Mouse (Mus musculus) lung, embryonic 16.5 days (tissue): ENCODE measurements around the gene Degs1. TPM values are rescaled to one million over a fixed set of nuclear protein-coding genes. Genes with fewer than 3 reads are reported as not detected.

Experiments used
- ATAC-seq: fragments of 200-750 bp; cut with Nextera tagmentation; 2 replicates; pipeline ENCODE4 v1.8.0; 2017; ENCODE audit warnings: low read depth, mild to moderate bottlenecking, moderate library complexity
- H3K27ac ChIP-seq: fragments of 300-500 bp; sonication (generic); 2 replicates; pipeline ENCODE4 v1.5.1; 2014; ENCODE audit warnings: mild to moderate bottlenecking, control low read depth, low read length
- H3K27me3 ChIP-seq: fragments of 300-500 bp; sonication (generic); 2 replicates; pipeline ENCODE4 v1.6.1; 2014; ENCODE audit warnings: low read depth, low read length, mixed read lengths; ENCODE audit not compliant: control insufficient read depth, insufficient read depth
- H3K36me3 ChIP-seq: fragments of 300-500 bp; sonication (generic); 2 replicates; pipeline ENCODE4 v1.6.1; 2014; ENCODE audit warnings: low read length; ENCODE audit not compliant: control insufficient read depth, insufficient read depth
- H3K4me1 ChIP-seq: fragments of 300-500 bp; sonication (generic); replicated peaks from 2 replicates; pipeline ENCODE4 v1.6.1; 2014; ENCODE audit warnings: low read length, mixed read lengths; ENCODE audit not compliant: control insufficient read depth, insufficient read depth
- H3K4me2 ChIP-seq: fragments of 300-500 bp; sonication (generic); 2 replicates; pipeline ENCODE4 v1.6.1; 2014; ENCODE audit warnings: low read depth, low read length, control low read depth
- H3K4me3 ChIP-seq: fragments of 300-500 bp; sonication (generic); 2 replicates; pipeline ENCODE4 v1.5.1; 2014; ENCODE audit warnings: mild to moderate bottlenecking, low read length, control low read depth
- H3K9ac ChIP-seq: fragments of 300-500 bp; sonication (generic); 2 replicates; pipeline ENCODE4 v1.6.1; 2014; ENCODE audit warnings: low read length, control low read depth
- H3K9me3 ChIP-seq: fragments of 300-500 bp; sonication (generic); 2 replicates; pipeline ENCODE4 v1.6.1; 2016; ENCODE audit warnings: low read length; ENCODE audit not compliant: control insufficient read depth
- WGBS: fragments of 180-500 bp; shearing (Covaris S2); extraction: QIAGEN DNeasy Blood & Tissue Kit; methylation state at CpG from one replicate; pipeline ENCODE4 v1.1.7; 2014; 5-methylcytosine and 5-hydroxymethylcytosine counted together
- polyA plus RNA-seq: library from polyadenylated mRNA; unstranded; fragments of >200 nt; fragmentation: Nextera tagmentation; extraction: Ambion mirVana; gene quantifications from 2 replicates; pipeline ENCODE4 v1.2.1, GENCODE M21; 2015

Gene Degs1
- polyA plus RNA-seq, 1 experiment from 2014 or later, result 137 TPM

GRCm38 (mm10) chr1:182271130-182271529 lies 11.5 kb downstream of the Degs1 start:
- Histone ChIP-seq H3K9me3 (no peaks in the 10 kb centered on the region), H3K4me2 (no peak overlapping the region), H3K9ac (no peak overlapping the region), H3K4me3 (no peak overlapping the region), H3K36me3 (peaks cover 6% of the 10 kb centered on the region; the same call in 1 of the 2 replicates), H3K4me1 (no peaks in the 10 kb centered on the region), H3K27ac (no peak overlapping the region), H3K27me3 (no peaks in the 10 kb centered on the region)
- ATAC-seq, result no peak
- 76% methylated on average over 5 of the region's 5 CpGs for WGBS

DNA sequence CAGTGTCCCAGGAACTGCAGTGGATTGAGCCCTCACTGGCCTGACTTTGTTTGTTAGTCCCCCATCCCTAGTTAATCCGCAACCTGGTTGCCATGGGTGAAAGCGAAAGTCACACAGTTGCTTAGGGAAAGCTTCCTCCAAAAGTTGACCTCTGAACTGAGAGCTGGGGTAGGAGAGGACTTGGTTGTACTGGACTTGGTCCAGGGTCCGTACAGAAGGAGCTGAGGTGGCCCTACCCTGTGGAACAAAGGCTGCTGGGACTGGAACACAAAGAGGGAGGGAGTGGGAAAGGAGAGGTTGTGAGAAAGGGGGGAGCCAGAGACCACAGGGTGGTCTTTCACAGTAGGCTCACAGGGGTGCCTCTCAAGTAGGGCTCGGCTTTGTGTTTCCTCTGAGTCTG lies 14.3 kb downstream of the Degs1 start:
- no peak overlapping the region for H3K4me3 ChIP-seq
- no peak for ATAC-seq
- no peak overlapping the region for H3K27ac ChIP-seq
- H3K9ac ChIP-seq, result no peak overlapping the region
- no peak overlapping the region for H3K4me2 ChIP-seq
- no peaks in the 10 kb centered on the region for H3K4me1 ChIP-seq
- no peaks in the 10 kb centered on the region for H3K9me3 ChIP-seq
- peaks cover 3% of the 10 kb centered on the region; the same call in 1 of the 2 replicates for H3K36me3 ChIP-seq
- 62% methylated on average over 4 of the region's 4 CpGs for WGBS
- H3K27me3 ChIP-seq, result no peaks in the 10 kb centered on the region

DNA sequence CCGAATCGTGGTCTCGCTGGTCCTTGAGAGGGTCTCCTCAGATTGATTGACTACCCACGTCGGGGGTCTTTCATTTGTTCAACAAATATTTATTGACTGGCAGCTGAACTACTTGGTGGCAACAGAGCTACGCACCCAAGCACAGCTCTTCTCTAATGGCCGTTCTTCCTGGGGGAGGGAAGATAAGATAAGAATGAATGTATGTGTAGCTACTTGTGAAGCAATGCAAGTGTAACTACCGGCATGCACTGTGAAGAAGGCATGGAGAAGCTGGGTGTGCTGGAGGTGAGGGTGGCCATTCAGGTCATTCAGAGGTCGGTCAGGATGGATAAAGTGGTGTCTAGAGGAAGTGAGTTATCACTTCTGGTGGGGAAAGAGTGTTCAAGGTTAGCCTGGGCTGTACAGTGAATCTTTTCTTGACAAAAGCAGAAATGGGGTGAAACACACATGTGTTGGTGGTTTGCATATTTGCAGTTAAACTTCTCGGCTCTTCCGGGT lies 16.5 kb downstream of the Degs1 start:
- no peak for ATAC-seq
- Histone ChIP-seq H3K4me3 (no peak overlapping the region), H3K9ac (no peak overlapping the region), H3K4me1 (no peaks in the 10 kb centered on the region), H3K27me3 (no peaks in the 10 kb centered on the region), H3K4me2 (no peak overlapping the region), H3K9me3 (no peaks in the 10 kb centered on the region), H3K27ac (no peak overlapping the region), H3K36me3 (no peaks in the 10 kb centered on the region)
- 68% methylated on average over 11 of the region's 11 CpGs for WGBS

DNA sequence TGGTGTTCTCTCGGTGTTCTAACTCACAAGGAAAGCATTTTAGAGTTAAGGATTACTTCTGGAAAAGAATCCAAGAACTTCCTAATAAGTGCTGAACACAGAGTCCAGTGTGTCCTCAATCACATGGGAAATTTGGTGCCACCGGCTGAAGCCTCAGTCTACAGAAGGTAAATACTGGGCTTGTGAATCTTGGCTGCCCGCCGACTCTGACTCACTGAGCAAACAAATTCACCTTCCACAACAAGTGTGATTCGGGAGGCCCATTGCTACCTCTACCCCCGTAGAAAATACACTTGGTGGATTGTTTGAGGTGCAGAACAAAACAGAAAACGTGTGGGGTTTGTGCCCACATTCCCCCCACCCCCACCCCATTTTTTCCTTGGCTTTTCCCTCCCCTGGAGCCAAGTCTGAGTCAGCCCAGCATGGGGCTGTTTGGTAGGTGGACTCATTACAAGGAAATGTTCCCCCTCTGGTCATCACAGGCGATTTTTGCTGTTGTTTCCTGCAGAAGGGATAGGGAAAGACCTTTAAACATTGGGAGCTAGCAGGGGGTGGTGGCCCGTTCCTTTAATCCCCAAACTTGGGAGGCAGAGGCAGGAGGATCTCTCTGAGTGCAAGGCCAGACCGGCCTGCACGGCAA lies 26.4 kb downstream of the Degs1 start:
- WGBS, result 64% methylated on average over 11 of the region's 11 CpGs
- Histone ChIP-seq H3K4me1 (no peaks in the 10 kb centered on the region), H3K9me3 (no peaks in the 10 kb centered on the region; the same call in 1 of the 2 replicates), H3K36me3 (no peaks in the 10 kb centered on the region), H3K4me3 (no peak overlapping the region), H3K4me2 (no peak overlapping the region), H3K27ac (peak overlapping the region; percentile 81), H3K9ac (no peak overlapping the region), H3K27me3 (no peaks in the 10 kb centered on the region)
- peak; percentile 90 for ATAC-seq

GRCm38 (mm10) chr1:182255031-182255430 lies 27.6 kb downstream of the Degs1 start:
- Histone ChIP-seq H3K27ac (no peak overlapping the region), H3K4me1 (no peaks in the 10 kb centered on the region), H3K4me3 (no peak overlapping the region), H3K9ac (no peak overlapping the region), H3K36me3 (no peaks in the 10 kb centered on the region), H3K27me3 (no peaks in the 10 kb centered on the region), H3K9me3 (no peaks in the 10 kb centered on the region; the same call in 1 of the 2 replicates), H3K4me2 (no peak overlapping the region)
- 0 out of 2 replicates have a peak, but pooled peaks have one; percentile 11 for ATAC-seq
- WGBS, result 73% methylated on average over 11 of the region's 11 CpGs

DNA sequence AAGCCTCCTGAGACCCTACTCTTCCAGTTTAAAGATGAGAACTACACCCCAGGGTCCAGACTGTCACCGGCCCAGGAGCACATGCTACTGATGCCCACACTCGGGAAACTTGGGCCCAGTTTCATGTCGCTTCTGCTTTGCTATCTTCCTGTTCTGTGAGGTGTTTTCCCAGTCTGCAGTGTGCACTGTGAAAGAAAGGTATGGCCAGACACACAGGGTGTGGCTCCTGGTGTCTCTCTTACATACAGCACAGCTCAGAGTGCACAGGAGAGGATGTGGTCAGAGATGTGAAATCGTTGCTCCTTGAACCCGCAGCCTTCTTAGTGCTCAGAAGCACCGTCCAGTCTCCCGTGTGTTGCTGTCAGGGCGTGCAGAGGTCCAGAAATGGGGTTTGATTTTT lies 28.0 kb downstream of the Degs1 start:
- no peaks in the 10 kb centered on the region for H3K36me3 ChIP-seq
- H3K9ac ChIP-seq, result no peak overlapping the region
- H3K4me1 ChIP-seq, result no peaks in the 10 kb centered on the region
- no peak overlapping the region for H3K4me3 ChIP-seq
- H3K4me2 ChIP-seq, result no peak overlapping the region
- WGBS, result 90% methylated on average over 8 of the region's 8 CpGs
- H3K27ac ChIP-seq, result no peak overlapping the region
- H3K9me3 ChIP-seq, result no peaks in the 10 kb centered on the region; the same call in 1 of the 2 replicates
- H3K27me3 ChIP-seq, result no peaks in the 10 kb centered on the region
- ATAC-seq, result no peak

DNA sequence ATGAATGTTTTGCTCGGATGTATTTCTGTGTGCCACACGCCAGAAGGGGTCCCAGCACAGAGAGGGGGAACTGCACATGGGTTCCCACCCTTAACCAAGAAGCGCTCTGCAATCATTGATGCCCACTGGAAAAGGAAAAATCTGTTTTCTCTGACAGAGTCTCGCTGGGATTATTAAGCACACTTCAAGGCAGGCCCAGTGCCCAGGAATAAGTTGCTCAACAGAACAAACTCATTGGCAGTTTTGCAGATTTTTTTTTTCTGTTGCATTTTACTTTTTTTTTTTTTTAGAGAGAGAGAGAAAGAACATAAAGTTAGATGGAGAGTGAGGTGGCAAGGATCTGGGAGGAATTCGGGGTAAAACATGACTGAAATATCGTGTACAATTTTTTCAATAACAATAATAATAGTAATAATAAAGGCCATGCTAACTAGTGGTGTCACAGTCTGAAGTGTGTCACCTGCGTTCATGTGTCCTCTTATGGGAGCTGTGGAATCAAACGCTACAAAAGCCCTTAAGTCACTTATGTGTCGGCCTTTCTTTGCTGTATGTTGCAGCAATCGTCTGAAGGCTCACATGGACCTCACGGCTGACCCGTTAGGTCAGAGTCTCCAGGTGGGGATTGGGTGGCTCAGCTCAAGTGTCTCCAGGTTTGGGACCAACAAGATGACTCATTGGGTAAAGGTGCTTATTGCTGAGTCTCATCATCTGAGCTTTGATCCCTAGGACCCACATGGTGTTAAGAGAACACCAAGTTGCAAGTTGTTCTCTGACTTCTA lies 28.7 kb downstream of the Degs1 start:
- Histone ChIP-seq H3K4me1 (no peaks in the 10 kb centered on the region), H3K27ac (no peak overlapping the region), H3K9ac (no peak overlapping the region), H3K36me3 (no peaks in the 10 kb centered on the region), H3K9me3 (no peaks in the 10 kb centered on the region; the same call in 1 of the 2 replicates), H3K27me3 (no peaks in the 10 kb centered on the region), H3K4me2 (no peak overlapping the region), H3K4me3 (no peak overlapping the region)
- no peak for ATAC-seq
- WGBS, result 70% methylated on average over 12 of the region's 12 CpGs

DNA sequence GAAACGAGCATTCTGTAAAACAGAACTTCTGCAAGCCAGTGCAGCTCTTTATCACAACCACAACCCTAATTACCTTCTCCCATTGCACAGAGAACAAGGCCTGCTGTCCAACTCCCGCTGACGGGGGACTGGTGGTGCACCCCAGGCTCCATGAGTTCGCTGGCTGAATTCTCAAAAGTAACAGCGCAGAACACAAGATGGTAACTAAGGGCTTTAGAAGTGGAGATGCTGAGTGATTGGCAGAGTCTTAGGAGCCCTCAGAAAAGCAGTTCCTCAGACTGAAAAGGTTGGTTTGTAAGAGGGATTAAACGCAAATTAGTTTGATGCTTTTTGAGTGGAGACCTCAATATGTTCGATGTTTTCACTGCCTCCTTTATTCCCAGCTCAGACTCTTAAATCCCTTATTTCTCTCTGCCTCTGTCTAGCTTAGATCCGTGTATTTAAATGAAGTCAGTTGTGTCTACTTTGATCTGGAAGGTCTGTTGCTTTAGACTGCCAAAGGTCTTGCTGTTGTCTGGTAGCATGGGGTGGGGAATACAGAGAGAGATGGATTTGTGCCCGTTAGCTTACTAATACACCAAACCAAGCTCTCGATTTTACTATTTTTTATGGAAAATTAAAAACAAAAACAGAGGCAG lies 30.0 kb downstream of the Degs1 start:
- Histone ChIP-seq H3K4me3 (no peak overlapping the region), H3K4me1 (no peaks in the 10 kb centered on the region), H3K27me3 (no peaks in the 10 kb centered on the region), H3K27ac (no peak overlapping the region), H3K9me3 (no peaks in the 10 kb centered on the region; the same call in 1 of the 2 replicates), H3K9ac (no peak overlapping the region), H3K36me3 (no peaks in the 10 kb centered on the region), H3K4me2 (no peak overlapping the region)
- WGBS, result 84% methylated on average over 10 of the region's 10 CpGs
- ATAC-seq, result no peak

- no peak overlapping the region for H3K4me3 ChIP-seq
- H3K27ac ChIP-seq, result no peak overlapping the region
- H3K4me1 ChIP-seq, result no peaks in the 10 kb centered on the region
- H3K9me3 ChIP-seq, result no peaks in the 10 kb centered on the region
- H3K4me2 ChIP-seq, result no peak overlapping the region
- H3K9ac ChIP-seq, result no peak overlapping the region
- WGBS, result 33% methylated on average over 4 of the region's 4 CpGs
- H3K27me3 ChIP-seq, result no peaks in the 10 kb centered on the region
- H3K36me3 ChIP-seq, result no peaks in the 10 kb centered on the region
- ATAC-seq, result no peak
These were observed 31.9 kb downstream of the Degs1 start for GRCm38 (mm10) chr1:182250734-182251133.
